Mouse (Mus musculus) brain, embryonic 14.5 days (tissue): ENCODE results near the gene Smtnl1. TPM values are rescaled to one million over a fixed set of nuclear protein-coding genes. Genes with fewer than 3 reads are reported as not detected.

Experiments
- DNase-seq: peaks from one replicate; pipeline ENCODE4 v3.0.0-alpha.2; 2011; ENCODE audit warnings: low read depth
- CTCF ChIP-seq: fragments of 200-500 bp; IDR thresholded peaks from 2 replicates; pipeline ENCODE4 v1.5.1; 2012; ENCODE audit warnings: inconsistent platforms, mild to moderate bottlenecking, moderate library complexity, borderline replicate concordance; ENCODE audit not compliant: insufficient read depth, insufficient read length; ENCODE audit errors: extremely low read depth
- POLR2A ChIP-seq: fragments of 200-500 bp; IDR thresholded peaks from 2 replicates; pipeline ENCODE4 v1.6.1; 2012; ENCODE audit warnings: mild to moderate bottlenecking, inconsistent platforms, borderline replicate concordance; ENCODE audit not compliant: poor library complexity, insufficient read depth, insufficient read length, severe bottlenecking; ENCODE audit errors: extremely low read depth
- polyA plus RNA-seq: library from polyadenylated mRNA; depleted of rRNA; stranded (reverse); fragments of >200 nt; gene quantifications from 2 replicates; pipeline ENCODE4 v1.2.3, GENCODE M21; 2012

The Smtnl1 gene
- polyA plus RNA-seq, 1 experiment = not detected

- DNase-seq = peak; percentile 35
- TF ChIP-seq POLR2A = no peak
- TF ChIP-seq CTCF = no peak
Measured at GRCm38 (mm10) chr2:84837107-84837506, 14.7 kb upstream of the Smtnl1 start.

DNA sequence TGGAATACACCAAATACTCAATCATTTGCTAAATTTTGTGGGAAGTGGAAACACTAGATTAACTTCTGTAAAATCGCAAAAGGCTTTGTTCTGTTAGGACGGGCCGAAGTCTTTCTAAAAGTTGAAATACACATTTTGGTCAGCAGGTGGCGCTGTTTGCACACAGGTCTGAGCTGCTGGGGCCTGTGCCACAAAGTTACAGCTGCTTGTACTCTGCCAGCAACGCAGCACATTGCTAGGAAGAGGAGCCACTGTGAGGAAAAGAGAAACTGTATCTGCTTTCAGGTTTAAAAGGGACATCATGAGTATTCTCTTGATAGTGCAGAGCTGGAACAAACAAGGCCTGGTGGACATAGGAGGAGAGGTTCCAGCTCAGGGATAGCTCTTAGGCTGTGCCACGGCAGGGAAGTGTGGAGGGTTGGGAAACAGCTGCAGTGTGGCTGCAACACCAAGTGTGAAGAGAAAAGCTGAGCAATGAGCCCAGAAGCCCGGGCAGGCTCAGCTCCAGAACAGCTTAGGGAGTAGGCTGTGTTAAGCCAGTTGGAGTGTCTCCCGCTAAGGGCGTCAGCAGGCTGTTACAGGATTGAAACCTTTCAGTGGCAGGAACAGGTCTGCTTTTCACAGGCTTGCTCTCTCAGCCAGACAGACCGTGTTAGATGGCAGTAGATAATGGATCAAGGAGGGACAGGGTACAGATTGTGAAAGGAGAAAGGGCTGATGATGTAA is 9.4 kb upstream of the Smtnl1 start:
- peak; percentile 94 for DNase-seq
- TF ChIP-seq CTCF (peak; percentile 94), POLR2A (no peak)

GRCm38 (mm10) chr2:84827283-84827920 is 5.0 kb upstream of the Smtnl1 start:
- DNase-seq = no peak
- TF ChIP-seq CTCF = no peak

DNA sequence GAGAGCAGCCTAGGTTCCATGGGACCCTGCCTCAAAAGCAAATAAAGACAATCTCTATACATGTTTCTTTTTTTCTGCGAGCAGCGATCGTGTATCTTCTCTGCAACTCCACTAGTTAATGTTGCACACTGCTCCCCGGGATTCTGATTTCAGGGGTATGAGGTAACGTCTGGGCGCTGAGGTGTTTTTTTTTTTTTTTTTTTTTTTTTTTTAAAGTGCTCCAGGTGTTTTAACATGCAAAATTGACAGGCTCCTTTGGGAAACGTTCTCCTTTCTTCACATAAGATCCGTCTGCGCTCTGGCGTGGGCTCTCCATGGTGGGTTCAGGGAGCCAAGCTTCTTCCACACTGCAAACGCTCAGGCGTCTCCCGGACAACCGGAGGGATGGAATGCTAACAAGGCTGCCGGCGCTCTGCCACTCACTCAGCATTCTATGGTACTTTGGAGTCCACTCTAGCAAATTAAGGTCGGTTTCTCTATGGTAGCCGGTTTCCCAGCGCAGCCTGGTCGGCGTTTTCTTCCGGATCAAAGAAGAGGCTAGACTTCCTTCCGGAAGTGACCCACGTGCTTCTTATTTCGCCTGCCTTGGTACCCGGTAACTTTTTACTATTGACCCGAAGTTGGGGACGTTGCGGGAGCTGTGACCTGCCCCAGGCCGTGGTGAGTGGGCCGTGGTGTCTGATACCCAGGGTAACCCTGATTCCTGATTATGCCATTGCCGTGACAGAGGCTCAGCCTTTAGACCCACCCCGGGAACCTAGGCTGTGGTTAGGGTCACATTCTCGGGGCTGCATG is 4.2 kb upstream of the Smtnl1 start, which contains the start of gene Timm10:
TSS of gene Timm10 (plus strand) at position 510 of the 795 bp plus-strand sequence.
- TF ChIP-seq POLR2A = 0 out of 2 replicates have a peak, but pooled peaks have one; percentile 23
- TF ChIP-seq CTCF = no peak
- DNase-seq = peak; percentile 99

DNA sequence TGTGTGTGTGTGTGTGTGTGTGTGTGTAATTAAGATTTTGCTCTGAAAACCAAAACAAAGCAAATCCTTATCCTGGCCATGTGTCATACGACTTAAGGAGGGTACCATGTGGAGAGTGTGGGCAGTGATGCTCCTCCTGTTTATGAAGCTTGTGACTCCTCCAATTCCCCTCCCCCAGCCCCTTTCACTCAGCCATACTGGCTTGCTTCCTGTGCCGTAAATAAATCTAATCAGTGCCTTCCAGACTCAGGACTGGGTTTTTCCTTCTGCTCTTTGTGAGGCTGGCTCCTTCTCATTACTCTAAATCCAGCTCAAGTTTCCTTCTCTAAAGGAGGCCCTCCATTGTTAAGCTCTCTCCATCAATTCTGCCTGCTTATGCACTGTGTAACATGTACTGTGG is 785 bp upstream of the Smtnl1 start:
- DNase-seq = no peak
- TF ChIP-seq CTCF = no peak
- no peak for TF ChIP-seq POLR2A

- no peak for TF ChIP-seq CTCF
- no peak for TF ChIP-seq POLR2A
- DNase-seq = no peak
Measured at GRCm38 (mm10) chr2:84819861-84820260, 2.6 kb downstream of the Smtnl1 start.

DNA sequence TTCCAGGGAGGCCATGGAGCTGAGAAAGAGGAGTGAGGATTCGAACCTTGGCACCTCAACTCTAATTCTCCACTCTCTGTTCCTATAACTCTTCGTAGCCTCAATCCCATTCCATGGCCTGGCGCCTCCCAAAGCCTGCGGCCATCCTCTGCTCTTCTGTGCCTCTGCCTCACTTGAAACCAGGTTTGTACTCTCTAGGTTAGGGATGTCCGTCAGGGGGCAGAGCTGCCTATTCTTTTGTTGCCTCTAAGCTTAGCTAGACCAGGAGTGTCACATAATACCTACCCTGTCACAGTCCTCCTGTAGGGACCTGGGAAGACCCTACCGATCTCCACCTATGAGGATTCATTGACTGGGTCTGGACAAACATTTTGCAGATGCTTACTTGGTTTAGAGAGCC is 9.8 kb downstream of the Smtnl1 start:
- no peak for TF ChIP-seq POLR2A
- TF ChIP-seq CTCF = no peak

DNA sequence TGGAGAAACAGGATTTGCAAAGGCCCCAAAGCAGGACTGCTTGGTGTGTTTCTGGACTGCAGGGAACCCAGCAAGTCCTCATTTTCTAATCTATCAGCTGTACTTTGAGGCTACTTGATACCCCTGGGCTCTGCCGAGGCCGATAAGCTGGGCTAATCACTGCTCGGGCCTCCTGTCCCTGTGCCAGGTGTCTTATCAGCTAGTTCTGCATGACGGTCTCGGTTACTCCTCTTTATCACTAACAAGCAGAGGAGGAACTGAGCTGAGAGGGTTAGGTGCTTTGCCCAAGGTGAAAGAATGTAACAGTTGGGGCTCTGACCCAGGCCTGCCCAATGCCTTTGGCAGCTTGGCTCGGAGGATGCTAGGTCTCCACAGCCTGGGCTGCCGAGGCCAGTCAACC is 10.6 kb downstream of the Smtnl1 start:
- TF ChIP-seq POLR2A (no peak), CTCF (no peak)
- no peak for DNase-seq

More for the DNA sequence above, 9.8 kb downstream of the Smtnl1 start:
- no peak for DNase-seq

DNA sequence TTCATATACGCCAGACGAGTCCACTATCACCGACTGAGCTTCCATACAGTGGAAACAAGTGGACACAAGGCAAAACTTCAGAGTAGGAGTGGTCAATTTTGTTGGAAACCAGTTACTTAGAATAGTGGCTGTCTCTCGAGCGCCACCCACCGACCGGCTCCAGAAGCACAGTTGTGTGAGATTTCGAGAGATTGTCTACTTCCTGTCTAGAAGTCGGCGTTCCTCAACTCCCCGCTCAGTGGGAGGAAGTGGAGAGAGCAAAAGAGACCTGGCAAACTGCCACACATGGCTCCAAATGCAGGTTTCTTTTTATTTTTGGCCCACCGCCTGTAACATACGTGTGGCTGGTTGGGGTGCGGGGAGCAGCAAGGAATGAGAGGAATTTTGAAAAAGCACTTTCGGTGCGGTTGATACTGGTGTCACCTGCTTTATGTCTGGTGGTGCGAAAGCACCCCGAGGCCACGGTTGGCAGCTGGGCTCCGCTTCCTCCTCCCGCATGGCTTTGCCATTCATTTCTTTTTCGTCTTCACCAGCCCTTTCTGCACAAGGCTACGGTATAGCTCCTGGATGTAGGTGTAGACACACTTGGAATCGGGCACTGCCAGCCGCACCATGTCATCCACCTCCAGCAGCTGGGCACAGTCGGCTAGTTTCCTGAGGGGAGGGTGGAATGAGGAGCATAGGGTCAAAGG is 11.4 kb downstream of the Smtnl1 start:
- TF ChIP-seq CTCF (peak; percentile 72), POLR2A (no peak)
- DNase-seq = peak; percentile 91

GRCm38 (mm10) chr2:84810526-84810885 is 11.9 kb downstream of the Smtnl1 start:
- no peak for DNase-seq
- TF ChIP-seq POLR2A = no peak
- no peak for TF ChIP-seq CTCF

DNA sequence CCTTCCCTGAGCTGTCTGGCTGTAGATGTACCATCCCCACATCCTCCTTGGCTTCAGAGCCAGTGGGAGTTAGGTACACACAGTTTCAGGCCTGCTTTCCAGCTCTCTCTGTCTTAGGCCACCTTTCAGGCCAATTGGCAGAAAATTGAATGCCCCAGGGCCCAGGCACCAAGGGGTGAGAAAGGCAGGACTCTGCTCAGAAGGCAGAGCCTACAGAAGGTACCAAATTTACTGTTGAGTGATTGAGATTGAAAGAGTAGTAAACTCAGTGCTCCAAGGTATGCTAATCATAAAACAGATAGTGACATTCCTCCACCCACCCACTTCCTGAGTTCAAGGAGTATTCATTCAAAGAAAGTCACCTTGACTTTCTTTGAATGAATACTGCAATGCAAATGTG is 13.1 kb downstream of the Smtnl1 start:
- TF ChIP-seq CTCF (no peak), POLR2A (no peak)
- DNase-seq = no peak

GRCm38 (mm10) chr2:84806546-84806945 is 15.9 kb downstream of the Smtnl1 start:
- DNase-seq = no peak
- no peak for TF ChIP-seq POLR2A
- no peak for TF ChIP-seq CTCF
